Mouse (Mus musculus) hindbrain, postnatal 0 days (tissue): ENCODE results near the gene Scgn. TPM values are rescaled to one million over a fixed set of nuclear protein-coding genes. Genes with fewer than 3 reads are reported as not detected.
A peak's percentile ranks its signal among the peaks of the same experiment; 100 is the strongest.

Source experiments
- ATAC-seq: fragments of 200-750 bp; cut with Nextera tagmentation; 2 replicates; pipeline ENCODE4 v1.8.0; 2017; ENCODE audit warnings: mild to moderate bottlenecking, moderate TSS enrichment, moderate library complexity
- DNase-seq: peaks from one replicate; pipeline ENCODE4 v3.0.0-alpha.2; 2015; ENCODE audit warnings: low spot score
- H3K27ac ChIP-seq: fragments of 300-500 bp; sonication (generic); 2 replicates; pipeline ENCODE4 v1.5.1; 2014; ENCODE audit warnings: mild to moderate bottlenecking
- H3K27me3 ChIP-seq: fragments of 300-500 bp; sonication (generic); 2 replicates; pipeline ENCODE4 v1.6.1; 2014; ENCODE audit warnings: low read length, mixed read lengths; ENCODE audit not compliant: insufficient read depth
- H3K36me3 ChIP-seq: fragments of 300-500 bp; sonication (generic); 2 replicates; pipeline ENCODE4 v1.6.1; 2014; ENCODE audit warnings: low read length, mixed read lengths; ENCODE audit not compliant: insufficient read depth
- H3K4me1 ChIP-seq: fragments of 300-500 bp; sonication (generic); 2 replicates; pipeline ENCODE4 v1.6.1; 2014; ENCODE audit warnings: antibody characterized with exemption, low read length, mixed read lengths; ENCODE audit not compliant: insufficient read depth
- H3K4me2 ChIP-seq: fragments of 300-500 bp; sonication (generic); 2 replicates; pipeline ENCODE4 v1.6.1; 2014; ENCODE audit warnings: low read depth, mild to moderate bottlenecking, low read length, moderate library complexity, mixed read lengths
- H3K4me3 ChIP-seq: fragments of 300-500 bp; sonication (generic); 2 replicates; pipeline ENCODE4 v1.5.1; 2014; ENCODE audit warnings: low read length
- H3K9ac ChIP-seq: fragments of 300-500 bp; sonication (generic); replicated peaks from 2 replicates; pipeline ENCODE4 v1.6.1; 2014; ENCODE audit warnings: mild to moderate bottlenecking, low read length, moderate library complexity, mixed read lengths
- H3K9me3 ChIP-seq: fragments of 300-500 bp; sonication (generic); 2 replicates; pipeline ENCODE4 v1.6.1; 2016; ENCODE audit warnings: low read length, mixed read lengths
- CTCF ChIP-seq: IDR thresholded peaks from 2 replicates; pipeline ENCODE4 v1.5.1; 2016; ENCODE audit warnings: antibody characterized with exemption, control low read depth, low read depth
- WGBS: fragments of 180-500 bp; shearing (Covaris S2); extraction: QIAGEN DNeasy Blood & Tissue Kit; methylation state at CpG from one replicate; pipeline ENCODE4 v1.1.7; 2014; 5-methylcytosine and 5-hydroxymethylcytosine counted together
- polyA plus RNA-seq: library from polyadenylated mRNA; unstranded; fragments of >200 nt; fragmentation: Nextera tagmentation; extraction: Ambion mirVana; gene quantifications from 2 replicates; pipeline ENCODE4 v1.2.1, GENCODE M21; 2015
- total RNA-seq: library from RNA; depleted of rRNA; stranded (reverse); fragments of >200 nt; gene quantifications from 2 replicates; pipeline ENCODE4 v1.2.3, GENCODE M21; 2014; rRNA removed

Gene Scgn
- total RNA-seq (0.42 TPM in 1 of 2 replicates, not detected in the other), polyA plus RNA-seq (1.1 and 1.2 TPM in 2 replicates)

DNA sequence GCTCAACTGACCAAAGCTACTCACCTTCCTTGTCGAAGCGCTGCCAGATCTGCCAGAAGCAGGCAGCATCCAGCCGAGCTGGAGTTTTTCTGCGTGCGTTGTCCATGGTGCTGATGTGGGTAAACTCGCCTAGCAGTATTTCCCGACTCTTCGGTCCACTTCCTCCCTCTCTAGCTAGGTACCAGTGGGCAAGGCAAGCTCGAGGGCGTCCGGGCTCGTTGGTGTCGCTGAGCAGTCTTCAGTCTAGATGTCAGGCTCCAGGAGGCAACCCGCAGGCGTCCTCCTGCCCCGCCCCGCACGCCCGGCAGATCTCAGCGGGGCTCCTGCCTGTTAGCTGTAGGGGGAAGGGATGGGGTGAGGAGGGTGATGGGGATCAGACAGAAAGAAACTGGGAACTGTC, at the start of gene Scgn:
TSS of gene Scgn (minus strand) at position 287 of the 400 bp plus-strand sequence.
- Histone ChIP-seq H3K4me1 (0 out of 2 replicates have a peak, but pooled peaks cover 4% of the 10 kb centered on the region), H3K4me3 (peak within 1 kb of the TSS; percentile 31), H3K27ac (no peak within 1 kb of the TSS), H3K4me2 (peak within 1 kb of the TSS; percentile 68), H3K36me3 (no peaks in the 10 kb centered on the region), H3K27me3 (no peaks in the 10 kb centered on the region), H3K9me3 (no peaks in the 10 kb centered on the region), H3K9ac (no peak within 1 kb of the TSS; the same call in 1 of the 2 replicates)
- no peak for TF ChIP-seq CTCF
- ATAC-seq (peak; percentile 58; the same call in 1 of the 2 replicates), DNase-seq (peak; percentile 76)
- under 1% methylated on average over 20 of the region's 20 CpGs for WGBS

DNA sequence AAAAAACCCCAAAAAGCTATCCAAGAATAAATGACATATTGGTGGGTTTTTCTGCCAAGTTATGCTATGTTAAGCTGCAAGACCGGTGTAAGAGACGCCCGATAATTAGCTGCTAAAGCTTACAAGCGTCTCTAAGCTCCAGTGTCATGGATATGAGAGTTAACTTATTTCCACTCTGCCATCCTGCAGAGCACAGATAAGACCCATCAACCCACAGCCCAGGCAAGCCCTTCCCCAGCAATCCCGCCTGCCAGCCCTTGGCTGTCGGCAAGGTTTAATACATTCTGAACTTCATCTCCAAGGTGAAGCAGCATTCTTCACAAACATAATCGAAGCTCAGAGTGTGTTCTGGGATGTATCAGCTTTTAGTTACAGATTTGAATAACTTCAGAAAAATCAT, 49.2 kb upstream of the Scgn start:
- no peaks in the 10 kb centered on the region for H3K9me3 ChIP-seq
- WGBS, result 64% methylated on average over 7 of the region's 7 CpGs
- H3K4me1 ChIP-seq, result no peaks in the 10 kb centered on the region
- H3K27me3 ChIP-seq, result no peaks in the 10 kb centered on the region
- no peak for DNase-seq
- no peak for ATAC-seq
- no peak overlapping the region for H3K27ac ChIP-seq
- no peak overlapping the region for H3K4me2 ChIP-seq
- no peak overlapping the region for H3K4me3 ChIP-seq
- H3K36me3 ChIP-seq, result 0 out of 2 replicates have a peak, but pooled peaks cover 3% of the 10 kb centered on the region
- no peak for TF ChIP-seq CTCF
- H3K9ac ChIP-seq, result no peak overlapping the region

GRCm38 (mm10) chr13:24037502-24037901, 46.5 kb upstream of the Scgn start:
- ATAC-seq (no peak), DNase-seq (no peak)
- no peak overlapping the region for H3K4me3 ChIP-seq
- H3K27me3 ChIP-seq, result no peaks in the 10 kb centered on the region
- H3K9me3 ChIP-seq, result no peaks in the 10 kb centered on the region
- 83% methylated on average over 3 of the region's 3 CpGs for WGBS
- no peak overlapping the region for H3K4me2 ChIP-seq
- H3K4me1 ChIP-seq, result no peaks in the 10 kb centered on the region
- TF ChIP-seq CTCF, result no peak
- no peak overlapping the region for H3K9ac ChIP-seq
- no peak overlapping the region for H3K27ac ChIP-seq
- H3K36me3 ChIP-seq, result no peaks in the 10 kb centered on the region

DNA sequence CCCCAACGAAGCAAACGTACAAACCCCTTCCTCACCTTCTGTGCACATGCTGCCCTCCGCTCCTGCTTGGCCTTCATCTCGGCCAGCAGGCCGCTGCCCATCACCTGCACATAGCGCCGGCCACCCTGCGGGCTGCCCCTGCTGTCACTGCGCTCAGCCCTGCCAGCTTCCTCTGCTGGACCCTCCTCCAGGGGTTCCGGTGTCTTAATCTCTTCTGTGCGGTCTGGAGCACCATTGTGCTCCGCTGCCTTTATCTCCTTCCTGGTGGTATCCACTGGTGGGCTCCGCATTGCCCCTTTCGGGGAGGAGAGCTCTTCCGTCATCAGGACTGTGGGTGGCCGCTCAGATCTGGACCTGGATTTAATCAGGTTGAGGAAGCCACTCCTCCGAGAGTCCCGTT, 45.1 kb upstream of the Scgn start:
- 86% methylated on average over 18 of the region's 18 CpGs for WGBS

GRCm38 (mm10) chr13:24027191-24028170, 36.5 kb upstream of the Scgn start:
- DNase-seq (peak; percentile 77), ATAC-seq (peak; percentile 58; the same call in 1 of the 2 replicates)
- H3K36me3 ChIP-seq, result no peaks in the 10 kb centered on the region
- no peak overlapping the region for H3K4me3 ChIP-seq
- peak; percentile 64 for TF ChIP-seq CTCF
- H3K9ac ChIP-seq, result no peak overlapping the region
- no peaks in the 10 kb centered on the region for H3K4me1 ChIP-seq
- no peaks in the 10 kb centered on the region for H3K9me3 ChIP-seq
- 60% methylated on average over 5 of the region's 5 CpGs for WGBS
- no peak overlapping the region for H3K27ac ChIP-seq
- H3K4me2 ChIP-seq, result no peak overlapping the region
- no peaks in the 10 kb centered on the region for H3K27me3 ChIP-seq

More for the DNA sequence above, 45.1 kb upstream of the Scgn start:
- H3K27ac ChIP-seq, result no peak overlapping the region
- H3K4me3 ChIP-seq, result no peak overlapping the region
- no peaks in the 10 kb centered on the region for H3K36me3 ChIP-seq
- TF ChIP-seq CTCF, result no peak
- H3K27me3 ChIP-seq, result no peaks in the 10 kb centered on the region
- ATAC-seq, result no peak
- H3K4me1 ChIP-seq, result no peaks in the 10 kb centered on the region
- H3K9me3 ChIP-seq, result no peaks in the 10 kb centered on the region
- H3K4me2 ChIP-seq, result no peak overlapping the region; the same call in 1 of the 2 replicates
- no peak for DNase-seq
- H3K9ac ChIP-seq, result no peak overlapping the region

DNA sequence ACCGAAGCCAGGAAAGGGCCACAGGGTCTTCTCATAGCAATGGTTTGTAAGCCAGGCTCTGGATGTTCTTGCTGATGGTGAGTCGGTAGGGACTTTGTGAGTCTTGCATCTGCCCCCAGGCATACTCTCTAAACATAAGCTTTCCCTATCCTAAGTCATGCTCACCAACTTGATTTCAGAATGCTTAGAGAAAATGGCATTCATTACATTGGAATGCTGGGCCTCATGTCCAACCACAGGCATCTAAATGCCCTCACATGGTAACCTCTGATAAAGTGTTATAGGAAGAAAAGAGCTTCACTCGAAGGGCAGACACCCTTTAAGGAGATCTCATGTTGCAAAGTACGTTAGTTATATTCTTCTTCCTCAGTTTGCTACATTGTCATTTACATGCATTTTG, 27.5 kb upstream of the Scgn start:
- Histone ChIP-seq H3K36me3 (no peaks in the 10 kb centered on the region), H3K4me1 (no peaks in the 10 kb centered on the region), H3K9me3 (no peaks in the 10 kb centered on the region), H3K9ac (no peak overlapping the region), H3K4me2 (no peak overlapping the region), H3K27me3 (no peaks in the 10 kb centered on the region), H3K4me3 (no peak overlapping the region), H3K27ac (no peak overlapping the region)
- TF ChIP-seq CTCF, result no peak
- WGBS, result 91% methylated on average over 4 of the region's 4 CpGs
- ATAC-seq (no peak), DNase-seq (no peak)
